Mouse (Mus musculus): ENCODE measurements at regions not wholly inside any gene's neighbourhood (a gene's known extent, or its start where the extent isn't known, plus 50 kb on each side); places are given as distances from the start of the nearest gene placed in this dataset.
"Not testable (repeated sequence)": the region's sequence is repeated elsewhere in the genome, so short reads cannot be mapped to it uniquely, and the experiment has no call there.

DNA sequence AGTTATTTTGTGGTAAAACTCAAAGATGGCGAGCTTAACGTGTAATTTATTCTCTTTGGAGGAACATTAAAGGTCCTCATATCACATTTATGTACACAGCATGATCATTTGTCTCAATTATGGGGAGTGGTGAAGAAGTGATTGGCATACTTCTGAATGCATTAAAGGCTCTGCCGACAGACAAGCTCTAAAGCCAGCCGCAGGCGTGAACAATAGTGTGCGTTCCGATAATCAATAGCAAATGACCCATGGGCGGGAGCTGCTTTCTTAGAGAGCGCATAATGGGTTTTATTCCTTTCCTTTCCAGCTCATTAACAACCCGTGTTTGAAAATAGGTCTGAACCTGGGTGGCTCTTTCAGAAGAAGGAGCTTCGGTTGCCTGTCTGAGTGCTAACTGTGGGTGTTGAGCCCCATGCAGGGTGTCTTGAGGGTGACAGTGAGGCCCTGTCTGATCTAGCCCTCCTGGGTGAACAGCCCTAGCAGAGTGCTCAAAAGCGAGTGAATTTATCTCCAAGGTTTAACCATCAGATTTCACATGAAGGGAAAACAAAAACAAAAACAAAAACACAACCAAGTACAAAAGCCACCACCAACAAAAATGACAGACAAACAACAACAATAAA, 210.5 kb downstream of the Zfp619 start:
- DNase-seq (ENCODE audit: low read depth in 3 of 3, low spot score in 3 of 3) (no peak), ATAC-seq (ENCODE audit: insufficient read depth) (no peak)
- H3K9ac ChIP-seq (replicated peaks), result no peak overlapping the region
- H3K4me1 ChIP-seq (replicated peaks; ENCODE audit: control insufficient read depth in 2 of 2, insufficient read depth in 2 of 2, low read length in 1 of 2), result no peaks in the 10 kb centered on the region
- WGBS (ENCODE audit: insufficient replicate concordance), result 62% methylated on average over 12 of the region's 12 CpGs
- H3K27ac ChIP-seq, result no peak overlapping the region
- H3K9me3 ChIP-seq (ENCODE audit: control insufficient read depth, low read length), result no peaks in the 10 kb centered on the region
- H3K4me3 ChIP-seq (ENCODE audit: insufficient read depth in 1 of 2, low read depth in 2 of 2, low read length in 2 of 2), result no peak overlapping the region
- H3K27me3 ChIP-seq (ENCODE audit: control insufficient read depth, insufficient read depth, low read length), result no peaks in the 10 kb centered on the region
- no peaks in the 10 kb centered on the region for H3K36me3 ChIP-seq (replicated peaks; ENCODE audit: control insufficient read depth, insufficient read depth, low read depth)
- TF ChIP-seq CTCF (IDR thresholded peaks at IDR 0.05; ENCODE audit: low read depth) (no peak), EP300 (IDR thresholded peaks at IDR 0.05; ENCODE audit: low read depth) (no peak)
- H3K4me2 ChIP-seq (ENCODE audit: low read depth), result no peak overlapping the region

DNA sequence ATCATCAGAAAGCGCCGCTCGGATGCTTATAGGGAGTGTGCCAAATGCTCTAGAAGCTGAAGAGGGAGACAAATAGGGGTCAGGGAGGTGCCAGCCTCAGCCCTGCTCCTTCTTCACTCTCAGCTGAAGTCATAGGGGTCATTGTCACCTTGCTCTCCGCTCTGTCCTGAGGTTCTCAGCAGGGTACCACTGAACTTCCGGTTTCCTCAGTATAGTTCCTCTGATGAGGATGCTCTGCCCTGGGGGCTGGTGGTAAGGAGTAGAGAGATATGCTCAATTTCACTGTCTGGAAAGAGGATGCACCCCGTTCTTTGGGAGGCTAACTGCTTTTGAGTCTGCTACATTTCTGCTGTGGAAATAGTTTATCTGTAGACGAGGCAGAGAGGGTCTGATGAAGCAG, 211.4 kb downstream of the Zfp619 start:
- DNase-seq (ENCODE audit: low read depth in 3 of 3, low spot score in 3 of 3), result no peak
- H3K4me1 ChIP-seq (replicated peaks; ENCODE audit: control insufficient read depth in 2 of 2, insufficient read depth in 2 of 2, low read length in 1 of 2), result no peaks in the 10 kb centered on the region
- no peak for ATAC-seq (ENCODE audit: insufficient read depth)
- no peak overlapping the region for H3K27ac ChIP-seq
- H3K4me3 ChIP-seq (ENCODE audit: insufficient read depth in 1 of 2, low read depth in 2 of 2, low read length in 2 of 2), result no peak overlapping the region
- H3K27me3 ChIP-seq (ENCODE audit: control insufficient read depth, insufficient read depth, low read length), result no peaks in the 10 kb centered on the region
- H3K4me2 ChIP-seq (ENCODE audit: low read depth), result no peak overlapping the region
- H3K36me3 ChIP-seq (replicated peaks; ENCODE audit: control insufficient read depth, insufficient read depth, low read depth), result no peaks in the 10 kb centered on the region
- 54% methylated on average over 7 of the region's 7 CpGs for WGBS (ENCODE audit: insufficient replicate concordance)
- TF ChIP-seq CTCF (IDR thresholded peaks at IDR 0.05; ENCODE audit: low read depth), result no peak
- no peak for TF ChIP-seq EP300 (IDR thresholded peaks at IDR 0.05; ENCODE audit: low read depth)
- H3K9me3 ChIP-seq (ENCODE audit: control insufficient read depth, low read length), result no peaks in the 10 kb centered on the region
- no peak overlapping the region for H3K9ac ChIP-seq (replicated peaks)

DNA sequence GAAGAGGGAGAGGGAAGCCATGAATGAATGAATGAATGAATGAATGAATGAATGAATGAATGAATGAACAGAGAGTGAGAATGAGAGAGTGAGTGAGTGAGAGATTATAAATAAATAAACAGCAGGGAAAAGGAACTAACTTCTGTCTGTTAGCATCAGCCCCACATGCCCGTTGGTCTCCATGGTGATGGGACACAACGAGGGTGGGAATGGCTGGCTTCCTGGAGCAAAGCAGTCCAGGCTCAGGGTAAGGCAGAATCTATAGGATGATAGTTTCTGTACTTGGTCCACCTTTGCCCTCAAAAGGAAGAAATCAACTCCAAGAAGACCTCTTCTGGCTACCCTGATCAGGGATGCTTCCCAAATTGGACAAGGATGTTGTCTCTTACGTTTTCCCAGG, 212.2 kb downstream of the Zfp619 start:
- 54% methylated on average over 3 of the region's 3 CpGs for whole genome bisulfite sequencing (ENCODE audit: insufficient replicate concordance)
- Histone ChIP-seq H3K4me3 (ENCODE audit: insufficient read depth in 1 of 2, low read depth in 2 of 2, low read length in 2 of 2) (no peak overlapping the region), H3K27ac (no peak overlapping the region), H3K9me3 (ENCODE audit: control insufficient read depth, low read length) (no peaks in the 10 kb centered on the region), H3K36me3 (replicated peaks; ENCODE audit: control insufficient read depth, insufficient read depth, low read depth) (no peaks in the 10 kb centered on the region), H3K27me3 (ENCODE audit: control insufficient read depth, insufficient read depth, low read length) (no peaks in the 10 kb centered on the region), H3K4me2 (ENCODE audit: low read depth) (no peak overlapping the region), H3K9ac (replicated peaks) (no peak overlapping the region), H3K4me1 (replicated peaks; ENCODE audit: control insufficient read depth in 2 of 2, insufficient read depth in 2 of 2, low read length in 1 of 2) (no peaks in the 10 kb centered on the region)
- DNase-seq (ENCODE audit: low read depth in 3 of 3, low spot score in 3 of 3) (no peak), ATAC-seq (ENCODE audit: insufficient read depth) (no peak)
- TF ChIP-seq EP300 (IDR thresholded peaks at IDR 0.05; ENCODE audit: low read depth) (no peak), CTCF (IDR thresholded peaks at IDR 0.05; ENCODE audit: low read depth) (no peak)

DNA sequence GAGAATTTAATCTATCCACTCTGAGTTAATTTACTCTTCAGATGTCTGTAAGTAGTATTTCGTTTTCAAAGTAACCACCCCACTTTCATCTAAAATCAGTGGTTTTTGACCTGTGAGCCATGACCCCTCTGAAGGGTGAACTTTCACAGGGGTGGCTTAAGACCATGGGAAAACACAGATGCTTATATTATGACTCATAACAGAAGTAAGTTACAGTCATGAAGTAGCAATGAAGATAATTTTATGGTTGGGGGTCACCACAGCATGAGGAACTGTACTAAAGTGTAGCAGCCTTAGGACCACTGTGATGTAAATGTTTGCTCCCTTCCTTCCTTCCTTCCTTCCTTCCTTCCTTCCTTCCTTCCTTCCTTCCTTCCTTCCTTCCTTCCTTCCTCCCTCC, 215.2 kb downstream of the Zfp619 start:
- ATAC-seq (ENCODE audit: insufficient read depth), result no peak
- no peak overlapping the region for H3K27ac ChIP-seq

DNA sequence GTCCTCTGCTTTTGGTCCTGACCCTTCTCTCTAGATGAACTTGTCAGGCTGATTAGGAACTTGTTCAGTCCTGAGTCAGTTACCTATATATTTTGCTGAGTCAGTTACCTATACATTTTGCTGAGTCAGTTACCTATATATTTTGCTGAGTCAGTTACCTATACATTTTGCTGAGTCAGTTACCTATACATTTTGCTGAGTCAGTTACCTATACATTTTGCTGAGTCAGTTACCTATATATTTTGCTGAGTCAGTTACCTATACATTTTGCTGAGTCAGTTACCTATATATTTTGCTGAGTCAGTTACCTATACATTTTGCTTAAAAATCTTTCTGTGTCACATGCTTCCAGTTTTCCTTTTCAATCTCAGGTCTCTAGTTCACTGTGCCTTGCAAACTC, 230.8 kb downstream of the Zfp619 start:
- H3K27ac ChIP-seq; H3K27me3 ChIP-seq (ENCODE audit: control insufficient read depth, insufficient read depth, low read length); H3K4me2 ChIP-seq (ENCODE audit: low read depth); H3K9ac ChIP-seq (replicated peaks); H3K4me3 ChIP-seq (ENCODE audit: insufficient read depth in 1 of 2, low read depth in 2 of 2, low read length in 2 of 2); ATAC-seq (ENCODE audit: insufficient read depth); H3K36me3 ChIP-seq (replicated peaks; ENCODE audit: control insufficient read depth, insufficient read depth, low read depth); DNase-seq (ENCODE audit: low read depth in 3 of 3, low spot score in 3 of 3); H3K9me3 ChIP-seq (ENCODE audit: control insufficient read depth, low read length); H3K4me1 ChIP-seq (replicated peaks; ENCODE audit: control insufficient read depth in 2 of 2, insufficient read depth in 2 of 2, low read length in 1 of 2): not testable (repeated sequence)

More for the DNA sequence above, 215.2 kb downstream of the Zfp619 start:
- TF ChIP-seq CTCF (IDR thresholded peaks at IDR 0.05; ENCODE audit: low read depth) (no peak), EP300 (IDR thresholded peaks at IDR 0.05; ENCODE audit: low read depth) (no peak)
- H3K36me3 ChIP-seq (replicated peaks; ENCODE audit: control insufficient read depth, insufficient read depth, low read depth), result no peaks in the 10 kb centered on the region
- H3K9ac ChIP-seq (replicated peaks), result no peak overlapping the region
- no peaks in the 10 kb centered on the region for H3K9me3 ChIP-seq (ENCODE audit: control insufficient read depth, low read length)
- no peak overlapping the region for H3K4me3 ChIP-seq (ENCODE audit: insufficient read depth in 1 of 2, low read depth in 2 of 2, low read length in 2 of 2)
- no peaks in the 10 kb centered on the region for H3K27me3 ChIP-seq (ENCODE audit: control insufficient read depth, insufficient read depth, low read length)
- 39% methylated on average over 1 of the region's 1 CpGs for WGBS (ENCODE audit: insufficient replicate concordance)
- no peaks in the 10 kb centered on the region for H3K4me1 ChIP-seq (replicated peaks; ENCODE audit: control insufficient read depth in 2 of 2, insufficient read depth in 2 of 2, low read length in 1 of 2)
- H3K4me2 ChIP-seq (ENCODE audit: low read depth), result no peak overlapping the region
- DNase-seq (ENCODE audit: low read depth in 3 of 3, low spot score in 3 of 3), result no peak
